Mouse (Mus musculus) kidney, embryonic 15.5 days (tissue): ENCODE data around the gene Mcm10. TPM values are rescaled to one million over a fixed set of nuclear protein-coding genes. Genes with fewer than 3 reads are reported as not detected.

Experiments used
- ATAC-seq: fragments of 200-750 bp; cut with Nextera tagmentation; replicated peaks from 2 replicates; pipeline ENCODE4 v1.8.0; 2017; ENCODE audit warnings: moderate TSS enrichment; ENCODE audit not compliant: low FRiP score
- H3K27ac ChIP-seq: fragments of 300-500 bp; sonication (generic); 2 replicates; pipeline ENCODE4 v1.5.1; 2015; ENCODE audit warnings: mild to moderate bottlenecking, inconsistent platforms
- H3K27me3 ChIP-seq: fragments of 300-500 bp; sonication (generic); 2 replicates; pipeline ENCODE4 v1.6.1; 2015; ENCODE audit warnings: inconsistent platforms
- H3K36me3 ChIP-seq: fragments of 300-500 bp; sonication (generic); 2 replicates; pipeline ENCODE4 v1.6.1; 2015; ENCODE audit warnings: inconsistent platforms
- H3K4me1 ChIP-seq: fragments of 300-500 bp; sonication (generic); 2 replicates; pipeline ENCODE4 v1.6.1; 2015; ENCODE audit warnings: inconsistent platforms
- H3K4me2 ChIP-seq: fragments of 300-500 bp; sonication (generic); 2 replicates; pipeline ENCODE4 v1.6.1; 2015; ENCODE audit warnings: moderate library complexity, mild to moderate bottlenecking, inconsistent platforms
- H3K4me3 ChIP-seq: fragments of 300-500 bp; sonication (generic); replicated peaks from 2 replicates; pipeline ENCODE4 v1.5.1; 2015; ENCODE audit warnings: mild to moderate bottlenecking, inconsistent platforms
- H3K9ac ChIP-seq: fragments of 300-500 bp; sonication (generic); 2 replicates; pipeline ENCODE4 v1.6.1; 2015; ENCODE audit warnings: mild to moderate bottlenecking, inconsistent platforms
- H3K9me3 ChIP-seq: fragments of 300-500 bp; sonication (generic); replicated peaks from 2 replicates; pipeline ENCODE4 v1.6.1; 2016; ENCODE audit warnings: inconsistent platforms
- WGBS: fragments of 180-500 bp; shearing (Covaris S2); methylation state at CpG from one replicate; pipeline ENCODE4 v1.1.7; 2015; ENCODE audit warnings: mixed read lengths; 5-methylcytosine and 5-hydroxymethylcytosine counted together
- polyA plus RNA-seq: library from polyadenylated mRNA; unstranded; fragments of >200 nt; fragmentation: Nextera tagmentation; extraction: Ambion mirVana; gene quantifications from 2 replicates; pipeline ENCODE4 v1.2.1, GENCODE M21; 2015

Gene Mcm10
- polyA plus RNA-seq, 1 experiment from 2014 or later, result 35.1 TPM

GRCm38 (mm10) chr2:4998905-4999304 is 13.7 kb downstream of the Mcm10 start:
- Histone ChIP-seq H3K9me3 (no peaks in the 10 kb centered on the region), H3K4me2 (no peak overlapping the region), H3K27ac (no peak overlapping the region), H3K9ac (no peak overlapping the region), H3K36me3 (peaks cover 94% of the 10 kb centered on the region), H3K27me3 (no peaks in the 10 kb centered on the region), H3K4me1 (no peaks in the 10 kb centered on the region), H3K4me3 (no peak overlapping the region)
- ATAC-seq, result no peak
- 83% methylated on average over 3 of the region's 3 CpGs for WGBS

DNA sequence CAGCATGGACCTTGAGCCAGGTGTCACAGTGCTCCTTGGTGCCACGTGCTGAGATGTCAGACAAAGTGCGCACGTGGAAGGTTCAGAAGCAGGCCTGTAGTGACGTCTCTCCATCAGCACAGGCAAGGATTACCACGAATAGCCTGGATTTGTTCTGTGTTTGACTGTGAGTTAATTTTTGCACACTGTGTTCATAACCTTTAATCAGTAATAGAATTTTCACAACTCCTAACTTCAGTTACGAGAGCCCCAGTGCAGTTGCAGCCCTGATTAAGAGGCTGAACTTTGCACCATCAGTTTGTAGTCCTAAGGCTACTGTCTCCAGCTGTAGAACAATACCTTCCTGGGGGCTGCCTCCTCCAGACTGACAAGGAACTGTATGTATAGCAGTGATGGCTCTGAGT is 16.2 kb downstream of the Mcm10 start:
- no peaks in the 10 kb centered on the region for H3K4me1 ChIP-seq
- no peak overlapping the region for H3K4me3 ChIP-seq
- H3K36me3 ChIP-seq, result peaks cover 92% of the 10 kb centered on the region
- H3K4me2 ChIP-seq, result no peak overlapping the region
- WGBS, result 91% methylated on average over 6 of the region's 6 CpGs
- ATAC-seq, result no peak
- H3K9ac ChIP-seq, result no peak overlapping the region
- H3K27ac ChIP-seq, result no peak overlapping the region
- no peaks in the 10 kb centered on the region for H3K27me3 ChIP-seq
- H3K9me3 ChIP-seq, result no peaks in the 10 kb centered on the region

- no peak overlapping the region for H3K4me2 ChIP-seq
- H3K27ac ChIP-seq, result no peak overlapping the region
- no peaks in the 10 kb centered on the region for H3K27me3 ChIP-seq
- H3K4me3 ChIP-seq, result no peak overlapping the region
- H3K36me3 ChIP-seq, result peaks cover 92% of the 10 kb centered on the region
- H3K4me1 ChIP-seq, result no peaks in the 10 kb centered on the region
- H3K9ac ChIP-seq, result no peak overlapping the region
- ATAC-seq, result no peak
- no peaks in the 10 kb centered on the region for H3K9me3 ChIP-seq
- WGBS, result 92% methylated on average over 11 of the region's 11 CpGs
These were observed 16.9 kb downstream of the Mcm10 start for GRCm38 (mm10) chr2:4995646-4996045.

GRCm38 (mm10) chr2:4994436-4994835 is 18.2 kb downstream of the Mcm10 start:
- Histone ChIP-seq H3K4me2 (no peak overlapping the region), H3K9ac (no peak overlapping the region), H3K4me3 (no peak overlapping the region), H3K36me3 (peaks cover 86% of the 10 kb centered on the region), H3K9me3 (no peaks in the 10 kb centered on the region), H3K27me3 (no peaks in the 10 kb centered on the region), H3K27ac (no peak overlapping the region), H3K4me1 (no peaks in the 10 kb centered on the region)
- WGBS, result 91% methylated on average over 4 of the region's 4 CpGs
- no peak for ATAC-seq

DNA sequence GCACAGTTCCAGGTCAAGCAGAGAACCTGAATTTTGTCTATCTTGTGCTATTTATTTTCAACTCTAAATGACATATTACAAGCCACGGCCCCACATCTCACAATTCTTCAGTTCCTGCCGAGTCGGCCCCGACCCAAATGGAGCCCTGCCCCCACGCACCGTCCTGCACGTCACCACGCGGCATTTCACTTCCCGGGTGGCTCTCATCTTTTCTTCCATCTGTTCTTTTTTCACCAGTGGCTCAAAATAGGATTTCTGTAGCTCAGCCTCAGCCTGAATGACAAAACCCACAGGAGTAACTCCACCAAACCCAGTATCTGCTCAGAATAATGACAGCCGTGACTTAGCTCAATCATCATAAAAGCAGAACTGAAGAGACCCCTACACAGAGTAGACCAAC is 19.0 kb downstream of the Mcm10 start:
- no peak for ATAC-seq
- H3K36me3 ChIP-seq, result peaks cover 79% of the 10 kb centered on the region
- H3K27me3 ChIP-seq, result no peaks in the 10 kb centered on the region
- H3K27ac ChIP-seq, result no peak overlapping the region
- H3K9ac ChIP-seq, result no peak overlapping the region
- H3K4me1 ChIP-seq, result no peaks in the 10 kb centered on the region
- no peak overlapping the region for H3K4me3 ChIP-seq
- 89% methylated on average over 11 of the region's 11 CpGs for WGBS
- H3K9me3 ChIP-seq, result no peaks in the 10 kb centered on the region
- no peak overlapping the region for H3K4me2 ChIP-seq

DNA sequence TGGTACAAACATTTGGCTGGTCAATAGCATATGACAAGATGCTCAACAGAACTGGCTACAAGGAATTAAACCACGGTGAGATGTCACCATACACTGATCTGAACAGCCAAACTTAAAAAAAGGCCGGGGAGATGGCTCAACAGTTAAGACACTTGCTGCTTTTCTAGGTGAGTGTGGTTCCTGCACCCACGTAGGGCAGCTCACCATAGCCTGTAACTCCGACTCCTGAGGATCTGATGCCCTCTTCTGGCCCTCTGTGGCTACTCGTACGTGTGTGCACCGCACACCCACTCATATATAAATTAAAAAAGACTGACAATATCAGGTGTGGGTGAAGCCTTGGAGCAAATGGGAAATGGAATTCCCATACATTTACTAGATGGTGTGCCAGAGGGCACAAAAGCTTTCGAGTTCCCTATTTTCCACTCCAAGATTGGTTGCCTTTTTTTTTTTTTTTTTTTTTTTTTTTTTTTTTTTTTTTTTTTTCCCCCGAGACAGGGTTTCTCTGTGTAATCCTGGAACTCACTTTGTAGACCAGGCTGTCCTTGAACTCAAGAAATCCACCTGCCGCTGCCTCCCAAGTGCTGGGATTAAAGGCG is 23.7 kb downstream of the Mcm10 start:
- no peak for ATAC-seq
- H3K27ac ChIP-seq, result no peak overlapping the region
- H3K27me3 ChIP-seq, result no peaks in the 10 kb centered on the region
- no peak overlapping the region for H3K4me2 ChIP-seq
- peaks cover 35% of the 10 kb centered on the region for H3K36me3 ChIP-seq
- H3K9me3 ChIP-seq, result no peaks in the 10 kb centered on the region
- no peak overlapping the region for H3K4me3 ChIP-seq
- WGBS, result 79% methylated on average over 11 of the region's 11 CpGs
- 0 out of 2 replicates have a peak, but pooled peaks cover 2% of the 10 kb centered on the region for H3K4me1 ChIP-seq
- no peak overlapping the region for H3K9ac ChIP-seq

DNA sequence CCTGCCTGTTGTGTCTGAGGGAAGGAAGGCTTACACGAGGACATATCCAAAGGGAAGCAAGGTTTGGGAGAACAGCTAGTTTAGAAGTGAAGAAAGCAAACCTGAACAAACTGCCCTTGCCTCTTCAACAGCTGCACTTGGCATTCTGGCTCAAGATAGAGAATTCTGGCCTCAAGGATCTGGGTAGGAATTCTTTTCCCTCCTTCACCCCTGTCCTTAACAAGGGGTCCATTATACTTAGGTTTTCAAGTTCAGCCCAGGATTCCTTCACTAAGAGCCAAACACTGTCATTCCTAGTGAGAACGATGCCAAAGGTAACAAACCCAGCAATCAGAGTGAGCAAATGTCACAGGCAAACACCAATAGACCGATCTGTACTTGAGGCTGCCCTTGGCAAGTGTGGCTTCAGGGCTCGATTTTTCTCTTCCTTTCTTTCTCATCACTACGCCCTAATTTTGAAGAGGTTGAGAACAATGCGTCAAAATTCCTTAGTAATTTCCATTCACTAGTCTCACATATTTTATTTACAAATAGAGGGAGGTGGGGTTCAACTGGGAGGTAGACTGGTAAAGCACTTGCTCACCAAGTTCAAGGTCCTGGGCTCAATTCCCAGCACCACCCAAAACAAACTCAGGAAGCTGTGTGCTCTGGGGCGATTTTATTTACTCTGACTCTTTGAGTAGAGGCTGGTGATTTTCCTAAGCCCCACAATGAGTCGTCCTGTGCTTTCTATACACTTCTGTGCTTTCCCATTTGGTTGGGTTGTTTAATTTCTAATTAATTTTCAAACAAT is 25.0 kb downstream of the Mcm10 start:
- WGBS, result 76% methylated on average over 8 of the region's 8 CpGs
- Histone ChIP-seq H3K9me3 (no peaks in the 10 kb centered on the region), H3K36me3 (peaks cover 21% of the 10 kb centered on the region), H3K4me1 (0 out of 2 replicates have a peak, but pooled peaks cover 2% of the 10 kb centered on the region), H3K9ac (no peak overlapping the region), H3K27me3 (no peaks in the 10 kb centered on the region), H3K4me3 (no peak overlapping the region), H3K27ac (no peak overlapping the region), H3K4me2 (no peak overlapping the region)
- no peak for ATAC-seq

DNA sequence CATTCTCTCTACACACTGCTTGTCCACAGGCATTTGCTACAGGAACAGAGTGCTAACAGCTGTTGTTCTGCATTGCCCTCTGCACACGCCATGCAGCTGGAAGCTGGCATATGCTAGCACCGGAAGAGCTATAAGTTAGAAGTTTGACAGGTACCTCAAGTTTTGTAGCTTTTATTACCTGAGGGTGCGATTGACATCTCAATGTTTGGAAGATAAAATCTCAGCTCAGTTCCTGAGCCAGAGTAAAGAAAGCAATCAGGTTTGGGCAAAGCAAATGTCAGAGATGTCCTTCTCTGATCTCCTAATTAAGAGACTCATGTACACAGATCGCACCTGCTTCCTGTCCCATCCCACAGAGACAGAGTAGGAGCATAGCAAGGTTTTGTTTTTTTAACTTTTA is 25.8 kb downstream of the Mcm10 start:
- no peak for ATAC-seq
- Histone ChIP-seq H3K4me1 (0 out of 2 replicates have a peak, but pooled peaks cover 2% of the 10 kb centered on the region), H3K36me3 (peaks cover 17% of the 10 kb centered on the region), H3K4me2 (no peak overlapping the region), H3K9ac (no peak overlapping the region), H3K27me3 (no peaks in the 10 kb centered on the region), H3K27ac (no peak overlapping the region), H3K9me3 (no peaks in the 10 kb centered on the region), H3K4me3 (no peak overlapping the region)
- 67% methylated on average over 4 of the region's 4 CpGs for WGBS

- Histone ChIP-seq H3K27ac (no peak overlapping the region), H3K36me3 (peaks cover 2% of the 10 kb centered on the region; the same call in 1 of the 2 replicates), H3K4me2 (no peak overlapping the region), H3K4me1 (0 out of 2 replicates have a peak, but pooled peaks cover 2% of the 10 kb centered on the region), H3K9ac (no peak overlapping the region), H3K4me3 (no peak overlapping the region), H3K9me3 (no peaks in the 10 kb centered on the region), H3K27me3 (no peaks in the 10 kb centered on the region)
- ATAC-seq, result no peak
- WGBS, result 82% methylated on average over 6 of the region's 6 CpGs
These were observed 27.6 kb downstream of the Mcm10 start for GRCm38 (mm10) chr2:4985000-4985399.

DNA sequence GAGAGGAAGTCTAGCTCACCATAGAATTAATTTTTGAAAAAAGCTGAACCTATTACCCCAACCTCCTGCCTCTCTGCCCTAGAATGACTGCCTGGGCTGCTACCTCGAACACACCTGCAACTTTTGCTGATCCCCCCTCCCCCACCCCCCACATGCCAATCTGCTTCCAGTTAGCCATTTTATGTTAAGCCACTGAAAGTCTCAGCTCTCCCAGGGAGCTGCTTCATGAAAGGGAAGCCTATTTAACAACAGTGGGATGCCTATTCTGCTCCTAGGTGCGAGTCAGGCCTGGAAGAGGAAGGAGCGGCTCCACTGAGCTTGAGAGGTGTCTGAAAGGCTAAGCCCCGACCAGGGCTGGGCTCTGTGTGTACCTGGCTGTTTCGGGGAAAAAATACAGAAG is 28.6 kb downstream of the Mcm10 start:
- no peak overlapping the region for H3K9ac ChIP-seq
- H3K36me3 ChIP-seq, result no peaks in the 10 kb centered on the region
- H3K4me1 ChIP-seq, result 0 out of 2 replicates have a peak, but pooled peaks cover 2% of the 10 kb centered on the region
- H3K4me3 ChIP-seq, result no peak overlapping the region
- H3K4me2 ChIP-seq, result no peak overlapping the region
- H3K9me3 ChIP-seq, result no peaks in the 10 kb centered on the region
- WGBS, result 33% methylated on average over 5 of the region's 5 CpGs
- ATAC-seq, result no peak
- no peak overlapping the region for H3K27ac ChIP-seq
- no peaks in the 10 kb centered on the region for H3K27me3 ChIP-seq

DNA sequence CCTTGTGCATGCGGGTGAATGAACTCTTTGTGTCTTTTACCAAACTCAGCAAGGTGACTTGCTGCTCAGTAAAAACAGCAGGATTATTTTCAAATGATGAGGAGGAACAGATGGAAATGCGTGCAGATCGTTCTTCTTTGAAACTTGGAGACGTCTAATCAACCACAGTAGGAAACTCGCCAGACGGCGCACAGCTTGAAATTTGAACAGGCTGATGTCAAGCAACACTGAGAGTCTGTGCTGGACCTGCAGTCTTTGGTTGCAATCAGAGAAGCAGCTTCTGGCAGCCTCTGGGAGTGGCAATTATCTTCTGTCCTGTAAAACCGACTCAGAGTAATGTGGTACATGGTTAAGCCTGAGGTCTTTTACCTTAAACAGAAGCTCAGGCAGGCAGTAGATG is 34.5 kb downstream of the Mcm10 start:
- Histone ChIP-seq H3K9me3 (no peaks in the 10 kb centered on the region), H3K9ac (no peak overlapping the region), H3K4me2 (no peak overlapping the region), H3K4me3 (no peak overlapping the region), H3K4me1 (no peaks in the 10 kb centered on the region), H3K27me3 (no peaks in the 10 kb centered on the region), H3K27ac (no peak overlapping the region), H3K36me3 (no peaks in the 10 kb centered on the region)
- no peak for ATAC-seq
- 33% methylated on average over 8 of the region's 8 CpGs for WGBS

DNA sequence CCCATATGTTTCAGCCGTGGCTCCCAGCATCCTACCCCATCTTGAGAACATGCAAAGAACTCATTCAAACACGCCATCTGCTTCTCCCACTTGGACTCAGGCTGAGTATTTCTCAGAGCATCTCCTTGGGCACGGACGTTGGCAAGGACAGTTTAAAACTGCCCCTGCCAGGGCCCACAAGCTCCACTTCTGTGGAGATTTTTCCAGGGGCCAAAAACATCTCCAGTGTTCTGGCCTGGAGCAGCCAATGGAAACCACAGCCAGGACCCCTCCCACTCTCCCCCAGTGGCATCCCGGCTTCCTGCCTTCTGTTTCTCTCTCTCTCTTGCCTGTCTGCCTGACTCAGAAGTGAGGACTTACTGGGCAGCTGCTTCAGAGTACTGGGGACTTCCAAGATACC is 36.8 kb downstream of the Mcm10 start, which contains the start of gene Ucma:
Gene Ucma, plus strand, starts transcription at position 316 of the 400 bp plus-strand sequence.
- Histone ChIP-seq H3K36me3 (no peaks in the 10 kb centered on the region), H3K4me1 (no peaks in the 10 kb centered on the region), H3K9me3 (no peaks in the 10 kb centered on the region), H3K27me3 (no peaks in the 10 kb centered on the region), H3K27ac (no peak within 1 kb of the TSS), H3K4me2 (no peak within 1 kb of the TSS), H3K9ac (no peak within 1 kb of the TSS), H3K4me3 (no peak within 1 kb of the TSS)
- ATAC-seq, result no peak
- WGBS, result 67% methylated on average over 5 of the region's 5 CpGs
